Mouse (Mus musculus) cerebellum, postnatal 25 days (tissue): ENCODE results near the gene Topbp1.

ENCODE experiments used
- DNase-seq, 2 experiments: peaks; one replicate each; pipeline ENCODE4 v3.0.0; 2021; ENCODE audit warnings: mixed read lengths in 2 of 2

The Topbp1 gene

DNA sequence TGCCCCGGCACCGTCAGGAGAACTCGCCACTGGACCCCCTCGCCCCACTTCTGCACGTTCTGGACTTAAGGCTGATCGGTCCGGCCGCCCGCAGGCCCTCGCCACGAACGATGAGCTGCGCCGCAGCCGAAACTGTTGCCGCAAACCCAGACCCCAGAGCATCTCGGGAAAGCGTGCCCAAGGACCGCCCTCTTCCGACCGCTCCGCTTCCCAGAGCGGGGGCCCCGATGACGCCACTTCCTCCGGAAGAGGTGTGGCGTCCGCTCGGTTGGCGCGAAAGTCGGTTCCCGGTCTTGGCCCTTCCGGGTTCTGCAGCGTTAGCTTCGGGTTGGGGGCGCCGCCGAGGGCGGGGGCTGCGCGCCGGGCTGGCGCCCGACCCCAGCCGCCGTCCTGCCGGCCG lies at the start of gene Topbp1, which contains the start of gene 1300017J02Rik:
TSS of gene Topbp1 (plus strand) at position 289 of the 400 bp plus-strand sequence.
TSS of gene 1300017J02Rik (minus strand) at position 156 of the 400 bp plus-strand sequence.
- peak; percentile 92 to 96 for DNase-seq

DNA sequence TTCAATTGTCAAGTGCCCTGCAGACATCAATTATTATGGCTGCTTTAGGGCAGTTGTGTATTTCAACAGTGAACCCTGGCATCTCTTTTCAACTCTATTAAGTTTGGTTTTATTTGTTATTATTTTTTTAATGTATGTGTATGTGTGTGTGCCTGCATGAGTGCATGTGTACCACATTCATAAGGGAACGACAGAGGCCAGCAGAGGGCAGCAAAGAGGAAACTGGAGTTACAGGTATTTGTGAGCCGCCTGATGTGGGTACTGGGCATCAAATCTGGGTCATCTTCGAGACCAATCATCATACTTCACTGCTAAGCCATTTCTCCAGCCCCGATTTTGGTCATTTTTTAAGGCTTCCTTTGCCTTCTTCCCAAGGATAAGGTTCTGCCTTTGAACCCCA lies 39.2 kb upstream of the Topbp1 start:
- DNase-seq = no peak

DNA sequence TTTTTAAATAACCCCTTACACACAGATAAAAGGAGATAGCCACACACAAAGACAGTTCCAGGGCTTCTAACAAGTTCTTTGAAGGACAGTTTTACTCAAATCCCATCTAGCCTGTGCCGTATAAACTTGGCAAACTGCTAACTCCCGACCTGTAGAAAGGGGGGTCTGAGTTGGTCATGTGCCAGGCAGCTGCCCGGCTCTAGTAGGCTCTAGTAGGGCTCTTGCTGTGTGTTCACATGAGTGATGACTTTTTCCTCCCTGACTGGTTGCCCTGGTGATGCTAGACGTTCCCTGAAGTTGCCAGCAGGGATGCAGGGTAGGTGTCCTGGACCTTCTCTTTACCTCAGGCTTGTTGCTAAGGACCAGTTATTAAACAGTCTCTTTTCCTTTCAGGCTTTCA lies 33.9 kb upstream of the Topbp1 start:
- no peak for DNase-seq

DNA sequence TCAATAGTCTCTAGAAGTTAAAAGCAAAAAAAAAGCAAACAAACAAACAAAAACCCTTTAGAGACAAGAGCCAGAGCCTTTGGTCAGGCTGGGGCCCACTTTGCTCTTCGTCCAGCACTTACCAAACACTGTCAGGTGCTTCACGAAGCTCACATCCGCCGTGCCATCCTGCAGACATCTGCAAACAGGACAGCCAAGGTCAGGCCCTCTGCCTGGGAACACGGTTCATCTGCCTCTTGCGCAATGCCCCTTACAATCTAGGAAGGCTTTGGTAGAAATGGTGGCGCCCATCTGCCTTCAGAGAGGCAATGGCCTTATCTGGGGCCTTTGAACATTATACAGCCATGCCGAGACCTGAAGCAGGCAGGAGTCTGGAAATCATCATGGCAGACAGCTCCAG lies 30.2 kb upstream of the Topbp1 start:
- no peak for DNase-seq

DNA sequence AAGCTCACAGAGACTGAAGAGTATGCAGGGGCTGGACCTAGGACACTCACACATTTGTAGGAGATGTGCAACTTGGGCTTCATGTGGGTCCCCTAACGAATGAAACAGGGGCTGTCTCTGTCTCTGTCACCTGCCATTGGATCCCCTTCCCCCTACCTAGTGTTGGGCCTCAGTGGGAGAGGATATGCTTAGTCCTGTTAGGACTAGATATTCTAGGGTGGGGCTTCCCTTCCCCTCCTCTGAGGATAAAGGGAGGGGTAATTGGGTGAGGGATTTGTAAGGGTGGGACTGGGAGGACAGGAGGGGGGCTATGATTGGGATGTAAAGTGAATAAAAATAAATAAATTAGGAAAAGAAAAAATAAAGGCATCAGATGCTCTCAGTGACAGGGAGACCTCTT lies 29.3 kb upstream of the Topbp1 start:
- DNase-seq = no peak

DNA sequence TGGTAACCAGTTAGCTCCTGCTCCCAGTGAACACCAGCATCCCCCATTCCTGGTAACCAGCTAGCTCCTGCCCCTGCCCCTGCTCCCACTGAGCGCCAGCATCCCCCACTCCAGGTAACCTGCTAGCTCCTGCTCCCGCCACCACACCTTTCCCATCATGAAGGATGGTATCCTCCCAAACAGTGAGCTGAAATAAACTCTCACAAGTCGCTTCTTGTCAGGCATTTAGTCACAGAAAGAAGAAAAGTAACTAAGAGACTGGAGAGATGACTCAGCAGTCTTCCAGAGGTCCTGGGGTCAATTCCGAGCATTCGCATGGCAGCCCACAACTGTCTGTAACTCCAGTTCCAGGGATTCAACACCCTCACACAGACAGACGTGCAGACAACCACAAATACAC lies 28.1 kb upstream of the Topbp1 start:
- no peak for DNase-seq

DNA sequence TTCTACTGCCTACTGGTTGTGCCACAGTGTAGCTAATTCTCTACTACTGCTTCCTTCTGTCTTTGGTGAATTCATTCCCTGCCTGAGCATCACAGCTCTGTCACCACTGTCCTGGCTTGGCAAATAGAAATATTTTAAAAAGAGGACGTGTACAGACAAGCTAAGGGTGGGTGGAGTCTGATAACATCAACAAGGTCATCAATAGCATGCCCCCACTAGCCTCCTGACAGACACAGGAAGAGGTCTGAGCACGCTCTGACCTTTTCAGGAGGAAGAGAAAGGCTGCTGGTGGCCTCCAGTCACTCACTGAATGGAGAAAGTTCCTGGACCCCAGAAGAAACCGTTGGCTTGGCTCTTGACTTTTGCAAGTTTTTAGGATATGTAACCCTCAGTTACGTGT lies 18.6 kb upstream of the Topbp1 start:
- DNase-seq = no peak

DNA sequence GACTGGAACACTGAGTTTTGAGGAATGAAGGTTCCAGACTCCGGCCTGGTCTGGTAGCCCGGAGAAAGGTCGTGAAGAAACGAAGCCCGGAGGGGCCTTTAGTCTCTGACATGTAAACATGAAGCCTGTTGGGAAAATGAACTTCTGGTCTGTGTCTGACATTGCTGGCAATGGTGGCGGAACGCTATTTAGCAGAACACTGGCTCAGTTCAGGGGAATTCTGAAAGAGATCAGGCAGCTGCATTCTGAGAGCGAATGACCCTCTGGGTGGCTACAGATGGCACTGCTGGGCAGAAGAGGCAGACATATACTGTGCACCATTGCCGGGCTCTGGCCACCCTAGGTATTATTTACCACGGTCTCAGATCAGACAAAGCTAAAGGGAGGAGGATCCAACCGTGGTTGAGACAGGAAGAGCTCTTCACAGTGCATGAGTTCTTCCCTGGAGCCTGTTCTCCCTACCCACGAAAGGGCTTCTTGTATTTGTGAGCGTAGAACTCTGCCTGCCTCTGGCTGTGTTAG lies 18.1 kb upstream of the Topbp1 start:
- no peak for DNase-seq

DNA sequence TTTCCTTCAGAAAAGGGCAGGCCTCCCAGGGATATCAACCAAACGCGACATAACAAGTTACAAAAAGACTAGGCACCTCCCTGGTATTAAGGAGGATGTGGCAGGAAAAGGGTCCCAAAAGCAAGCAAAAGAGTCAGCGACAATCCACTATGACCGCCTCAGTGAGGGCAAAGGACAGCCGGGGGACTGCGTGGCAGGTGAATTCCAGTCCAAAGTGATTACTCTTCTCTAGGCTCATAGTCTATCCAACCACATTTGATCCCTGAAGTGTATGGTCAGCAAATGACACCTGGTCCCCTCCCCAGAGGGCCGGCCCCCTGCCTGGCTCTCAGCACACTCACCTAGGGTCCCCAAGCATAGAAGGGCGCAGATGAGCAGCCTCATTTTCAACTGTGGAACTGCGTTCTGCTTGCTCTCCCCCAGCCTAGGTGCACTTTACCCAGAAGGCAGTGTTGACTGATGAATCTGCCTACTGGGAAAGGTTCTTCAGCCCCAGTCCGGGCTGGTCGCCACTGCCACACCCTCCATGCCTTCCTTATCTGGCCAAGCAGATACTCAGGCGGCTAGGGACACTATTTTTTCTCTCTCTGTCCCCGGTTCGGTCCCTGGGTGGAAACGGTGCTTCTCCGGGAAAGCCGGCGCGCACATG lies 17.1 kb upstream of the Topbp1 start:
- no peak for DNase-seq

DNA sequence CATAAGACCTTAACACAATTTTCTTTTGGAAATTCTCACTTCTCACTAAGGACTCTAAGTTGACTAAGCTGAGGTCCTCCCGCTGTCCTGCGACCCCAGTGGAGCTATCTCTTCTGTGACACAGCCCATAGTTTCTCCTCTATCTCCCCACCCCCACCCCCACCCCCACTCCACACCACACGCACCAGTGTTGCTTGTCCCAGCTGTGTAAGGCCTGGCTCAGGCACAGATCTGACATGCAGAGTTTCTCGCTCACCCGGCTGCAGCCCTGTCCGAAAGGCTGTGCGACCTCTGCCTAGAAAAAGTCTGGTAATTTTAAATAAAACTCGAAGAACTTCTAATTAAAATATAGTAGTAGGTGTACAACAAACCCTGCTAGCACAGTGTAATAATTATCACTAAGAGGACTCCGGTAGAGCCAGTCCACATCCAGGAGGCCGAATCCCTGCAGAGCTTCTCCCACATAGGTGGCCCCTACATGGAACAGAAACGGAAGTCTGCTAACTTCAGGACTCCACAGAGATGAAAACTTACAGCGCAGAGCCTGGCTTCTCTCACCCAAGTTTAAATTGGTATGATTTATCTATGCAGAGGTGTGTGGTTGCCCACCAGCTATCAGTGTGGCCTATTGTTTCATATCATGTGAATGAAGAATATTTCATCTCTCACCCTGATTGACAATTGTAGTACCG lies 16.4 kb upstream of the Topbp1 start:
- DNase-seq = no peak

DNA sequence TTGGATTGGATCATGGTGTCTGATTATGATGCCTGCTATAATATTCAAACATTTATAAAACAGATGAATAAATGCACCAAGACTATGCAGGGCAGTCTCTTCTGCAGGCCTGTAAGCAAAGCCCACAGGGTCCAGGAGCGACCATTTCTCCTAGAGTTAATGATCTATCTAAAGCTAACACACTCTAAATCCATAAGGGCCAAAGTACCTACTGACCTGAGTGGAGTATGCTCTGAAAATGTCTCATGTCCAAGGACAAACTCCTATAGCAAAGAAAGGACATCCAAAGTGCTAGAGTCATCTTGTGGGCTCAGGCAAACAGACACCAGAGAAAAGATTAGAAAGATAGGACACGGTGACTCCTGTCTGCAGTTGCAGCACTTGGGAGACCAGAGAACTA lies 10.5 kb upstream of the Topbp1 start:
- no peak for DNase-seq

DNA sequence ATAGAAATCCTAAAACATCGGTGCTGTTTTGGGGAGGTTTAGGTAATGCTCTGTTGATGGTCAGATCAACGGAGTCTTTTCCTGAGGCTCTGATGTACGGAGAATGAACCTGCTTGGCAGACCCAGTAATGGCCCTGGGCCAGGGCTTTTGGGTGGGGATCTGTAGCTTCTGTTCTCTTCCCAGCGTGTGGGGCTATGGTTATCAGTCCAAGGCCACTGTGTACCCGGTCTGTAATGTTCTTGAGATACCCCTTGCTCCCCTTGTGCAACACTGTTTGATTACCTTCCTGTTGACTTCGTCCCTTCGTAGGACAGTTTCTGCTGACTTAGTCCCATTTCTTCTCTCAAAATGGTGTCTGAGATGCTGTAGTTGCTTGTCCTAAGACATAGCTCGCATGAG lies 3.9 kb upstream of the Topbp1 start:
- DNase-seq = no peak

DNA sequence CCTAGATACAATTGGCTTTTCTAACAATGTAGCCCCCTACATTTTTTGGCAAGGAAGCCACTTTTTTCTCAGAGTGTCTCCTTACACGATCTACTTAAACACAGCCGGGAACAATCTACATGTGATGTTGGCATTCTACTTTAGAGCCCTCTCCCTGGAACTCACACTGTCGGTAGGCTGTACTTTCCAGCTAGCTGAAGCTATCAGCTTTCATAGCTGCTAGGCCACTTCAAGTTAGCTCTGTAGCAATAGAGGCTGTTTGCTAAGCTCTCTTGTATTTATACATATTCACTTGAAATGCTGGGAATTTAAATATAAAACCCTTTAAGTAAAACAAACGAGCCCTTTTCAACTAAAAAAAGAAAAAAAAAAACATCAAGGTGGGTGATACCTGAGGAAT lies 2.8 kb upstream of the Topbp1 start:
- no peak for DNase-seq

DNA sequence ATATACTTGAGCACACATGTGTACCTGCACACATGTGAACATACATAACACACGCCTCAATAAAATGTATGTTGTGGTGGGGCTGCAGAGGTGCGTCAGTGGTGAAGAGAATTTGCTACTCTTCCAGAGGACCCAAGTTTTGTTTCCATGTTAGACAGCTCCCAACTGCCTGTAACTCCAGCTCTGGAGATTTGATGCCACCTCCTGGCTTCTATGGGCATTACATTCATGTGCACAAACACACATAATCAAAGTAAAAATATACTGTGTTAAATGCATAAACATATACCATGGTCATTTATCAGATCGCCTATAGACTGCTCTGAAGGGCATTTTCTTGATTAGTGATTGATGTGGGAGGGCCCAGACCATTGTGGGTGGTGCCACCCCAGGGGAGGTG lies 2.3 kb upstream of the Topbp1 start:
- peak; percentile 54 to 74 for DNase-seq

DNA sequence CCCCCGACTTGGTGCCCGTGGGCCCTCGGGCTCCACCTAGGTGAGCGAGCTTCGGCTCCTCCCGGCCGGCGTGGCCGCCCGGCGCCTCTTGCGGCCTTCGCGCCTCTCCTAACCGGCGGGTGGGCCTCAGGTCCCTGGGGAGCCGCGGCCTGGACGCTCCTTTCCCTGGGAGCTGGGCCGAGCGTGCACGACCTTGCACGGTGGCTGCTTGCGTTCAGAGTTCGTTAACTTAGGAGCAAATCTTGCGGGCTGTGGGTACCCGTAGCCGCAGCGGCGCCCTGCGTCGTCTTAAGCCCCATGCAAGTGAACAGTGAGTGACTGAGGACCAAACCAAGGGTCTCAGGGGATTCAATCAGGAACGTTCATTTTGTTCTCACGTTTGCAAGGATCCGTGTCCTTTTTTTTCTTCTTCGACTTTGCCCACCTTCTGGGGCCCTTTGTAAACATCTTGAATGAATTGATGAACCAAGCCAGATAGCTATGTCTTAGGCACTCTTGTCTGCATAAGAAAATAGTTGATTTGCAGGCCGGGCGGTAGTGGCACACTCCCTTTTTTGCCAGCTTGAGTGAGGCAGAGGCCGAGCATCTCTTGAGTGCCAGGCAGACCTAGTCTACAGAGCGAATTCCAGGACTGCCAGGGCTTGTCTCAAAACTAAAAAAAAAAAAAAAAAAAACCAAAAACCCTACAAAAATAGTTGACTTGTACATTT lies 472 bp downstream of the Topbp1 start:
- peak in 1 of 2 experiments; percentile 8 for DNase-seq

DNA sequence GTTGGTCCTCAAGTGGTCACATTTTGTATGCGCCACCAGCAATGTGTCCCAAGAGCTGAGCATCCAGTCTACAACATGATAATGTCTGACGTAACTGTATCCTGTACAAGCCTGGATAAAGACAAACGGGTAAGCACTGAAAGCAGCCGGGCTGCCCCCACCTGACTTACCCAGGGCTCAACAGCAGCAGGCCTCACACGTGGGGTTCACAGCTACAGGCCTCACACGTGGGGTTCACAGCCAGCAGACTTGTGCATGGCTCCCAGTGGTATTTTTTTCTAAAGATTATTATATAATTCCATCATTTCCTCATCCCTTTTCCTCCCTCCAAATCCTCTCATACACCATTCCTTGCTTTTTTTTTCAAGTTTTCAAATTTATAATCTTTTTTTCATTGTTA lies 4.8 kb downstream of the Topbp1 start:
- peak in 1 of 2 experiments; percentile 17 for DNase-seq

DNA sequence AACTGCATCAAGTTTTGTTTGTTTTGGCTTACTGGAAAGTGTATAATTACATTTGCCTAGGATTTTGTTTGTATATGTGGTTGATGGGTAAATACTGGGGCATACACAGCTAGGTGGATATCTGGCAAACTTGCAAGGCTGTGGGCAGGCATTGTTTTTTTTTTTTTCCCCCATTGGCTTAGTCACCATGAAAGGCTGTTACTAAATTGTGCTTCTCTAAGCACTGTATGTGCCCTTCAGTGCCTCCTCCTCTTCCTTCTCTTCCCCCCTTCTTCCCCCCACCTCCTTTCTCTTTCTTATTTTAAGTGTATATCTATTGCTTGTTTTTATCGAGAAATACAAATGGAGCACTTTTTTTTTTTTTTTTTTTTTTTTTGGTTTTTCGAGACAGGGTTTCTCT lies 19.7 kb downstream of the Topbp1 start:
- no peak for DNase-seq

DNA sequence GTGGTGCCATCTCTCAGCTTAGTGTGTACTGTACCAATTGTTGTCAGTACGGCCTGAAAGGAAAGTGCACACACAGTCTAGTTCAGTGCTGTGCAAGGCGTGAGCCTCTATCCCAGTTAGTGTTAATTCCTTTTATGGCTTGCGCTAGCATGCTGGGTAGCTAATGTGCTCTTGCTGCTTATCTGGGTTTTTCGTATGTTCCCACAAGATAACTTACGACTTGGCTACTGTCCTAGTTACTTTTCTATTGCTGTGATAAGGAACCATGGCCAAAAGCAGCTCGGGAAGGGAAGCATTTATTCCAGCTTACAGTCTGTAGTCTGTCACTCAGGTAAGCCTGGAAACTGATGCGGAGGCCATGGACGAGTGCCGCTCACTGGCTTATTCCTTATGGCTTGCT lies 21.4 kb downstream of the Topbp1 start:
- DNase-seq = no peak

DNA sequence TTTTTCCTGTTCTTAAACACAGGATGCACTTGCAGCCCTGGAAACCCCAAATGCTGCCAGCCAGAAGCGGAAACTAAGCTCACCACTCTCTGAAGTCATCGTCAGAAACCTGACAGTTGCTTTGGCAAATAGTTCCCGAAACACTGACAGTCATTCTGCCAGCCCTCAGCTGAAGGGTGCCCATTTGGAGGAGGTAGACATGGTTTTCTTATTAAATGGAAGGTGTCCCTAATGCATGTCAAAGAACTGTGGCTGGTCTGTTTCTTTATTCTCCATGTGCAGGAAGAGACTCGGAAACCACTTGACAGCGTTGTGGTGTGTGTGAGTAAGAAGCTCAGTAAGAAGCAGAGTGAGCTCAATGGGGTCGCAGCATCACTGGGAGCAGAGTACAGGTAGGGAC lies 27.6 kb downstream of the Topbp1 start:
- no peak for DNase-seq

DNA sequence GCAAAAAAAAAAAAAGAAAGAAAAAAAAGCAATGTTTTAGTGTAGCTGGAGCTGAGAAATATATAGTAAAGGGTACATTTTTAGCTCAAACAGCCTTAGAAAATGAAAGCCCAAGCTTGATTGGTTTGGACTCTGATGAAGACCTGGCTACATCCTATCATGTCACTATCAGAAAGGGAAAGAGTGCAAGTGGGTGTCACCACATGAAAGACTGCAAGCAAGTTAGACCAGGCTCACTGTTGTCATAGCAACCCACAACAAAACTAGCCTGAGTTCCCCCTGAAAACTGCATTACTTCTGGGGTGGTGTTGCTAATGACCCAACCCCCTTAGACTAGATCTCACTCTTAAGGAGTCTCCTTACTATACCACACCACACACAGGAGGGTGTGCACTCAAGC lies 31.9 kb downstream of the Topbp1 start:
- no peak for DNase-seq

DNA sequence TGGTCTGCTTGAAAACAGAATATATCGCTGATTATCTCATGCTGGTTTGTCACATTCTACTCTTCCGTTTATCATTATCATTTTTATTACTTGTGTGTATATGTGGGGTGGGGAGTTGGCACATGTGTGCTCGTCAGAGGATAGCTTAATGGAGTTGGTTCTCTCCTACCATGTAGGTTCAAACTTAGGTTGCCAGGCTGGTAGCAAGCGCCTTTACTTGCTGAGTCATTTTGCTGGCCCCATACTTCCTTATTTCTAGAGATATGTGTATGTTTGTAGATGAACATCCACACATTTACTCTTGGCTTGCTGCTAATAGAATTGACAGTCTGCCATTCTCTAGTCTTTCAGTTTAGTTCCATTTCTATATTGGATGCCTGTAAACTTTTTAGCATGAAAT lies 42.0 kb downstream of the Topbp1 start:
- no peak for DNase-seq

DNA sequence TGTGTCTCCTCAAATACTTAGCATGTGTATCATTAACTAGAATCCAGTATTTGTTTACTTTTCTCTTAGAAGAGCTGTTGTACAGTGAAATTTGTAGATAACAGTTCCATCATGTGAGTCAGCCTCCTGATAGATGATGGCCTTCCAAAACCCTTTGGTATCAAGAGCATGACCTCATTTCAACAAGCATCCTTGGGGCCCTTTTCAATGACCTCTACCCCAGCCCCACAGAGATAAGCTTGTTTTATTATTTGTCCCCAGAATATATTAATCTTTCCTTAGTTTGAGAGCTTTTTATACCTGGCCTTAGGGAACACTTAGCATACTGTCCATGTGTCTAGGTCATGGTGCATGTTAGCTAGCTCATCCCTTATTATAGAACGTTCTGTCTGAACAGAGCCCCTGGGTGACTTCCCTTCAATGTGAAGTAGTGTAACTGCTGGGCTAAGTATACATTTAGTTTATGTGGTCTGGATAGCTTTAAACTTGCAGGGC lies 43.0 kb downstream of the Topbp1 start:
- no peak for DNase-seq

DNA sequence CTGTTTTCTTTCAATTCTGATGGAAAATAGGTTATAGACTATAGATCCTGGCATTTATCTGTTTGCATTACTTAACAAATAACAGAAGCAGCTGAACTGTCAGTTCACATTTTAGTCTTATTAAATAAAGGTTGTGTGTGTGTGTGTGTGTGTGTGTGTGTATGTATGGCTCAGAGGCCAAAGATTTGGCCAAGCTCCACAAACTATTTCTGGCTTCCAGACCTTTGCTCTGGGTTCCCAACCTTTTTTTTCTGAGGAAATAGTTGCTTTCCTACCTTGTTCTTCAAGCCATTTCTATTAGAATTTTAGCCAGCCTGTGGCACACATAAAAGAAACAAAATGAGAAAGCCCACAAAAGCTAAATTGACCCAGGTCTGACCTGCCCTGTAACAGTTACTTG lies 43.8 kb downstream of the Topbp1 start:
- no peak for DNase-seq
